Mouse (Mus musculus): ENCODE measurements at regions not wholly inside any gene's neighbourhood (a gene's known extent, or its start where the extent isn't known, plus 50 kb on each side); places are given as distances from the start of the nearest gene placed in this dataset.

DNA sequence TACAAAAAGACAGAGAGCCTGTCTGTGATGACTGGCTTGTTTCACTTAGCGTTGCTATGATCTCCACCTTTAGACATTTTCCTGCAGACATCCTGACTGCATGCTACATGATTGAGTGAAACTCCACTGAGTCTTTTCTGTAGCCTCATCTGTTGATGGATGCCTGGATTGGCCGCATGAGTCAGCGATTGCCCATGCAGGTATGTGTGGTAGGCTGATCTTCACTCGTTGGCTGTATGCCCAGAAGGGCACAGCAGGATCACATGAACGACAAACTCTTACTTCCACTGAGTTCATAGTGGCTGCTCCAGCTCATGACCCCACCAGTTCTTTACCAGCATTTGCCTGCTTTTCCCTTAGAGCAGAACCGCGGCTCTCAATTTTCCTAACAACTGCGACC, 266.6 kb upstream of the Adamts16 start:
- DNase-seq (ENCODE audit: low spot score) = no peak
- no peaks in the 10 kb centered on the region for H3K36me3 ChIP-seq (ENCODE audit: control insufficient read depth, insufficient read depth, low read length)
- no peak overlapping the region for H3K9ac ChIP-seq (ENCODE audit: low read depth, low read length)
- no peaks in the 10 kb centered on the region for H3K9me3 ChIP-seq (ENCODE audit: control insufficient read depth, low read length)
- H3K4me3 ChIP-seq (ENCODE audit: low read depth, low read length) = no peak overlapping the region
- 85% methylated on average over 8 of the region's 8 CpGs for WGBS
- H3K4me1 ChIP-seq (replicated peaks; ENCODE audit: control insufficient read depth, insufficient read depth, low read length) = no peaks in the 10 kb centered on the region
- H3K27me3 ChIP-seq (ENCODE audit: control insufficient read depth, insufficient read depth, low read length) = no peaks in the 10 kb centered on the region; the same call in 1 of the 2 replicates
- no peak overlapping the region for H3K27ac ChIP-seq (ENCODE audit: low read depth, low read length)
- no peak overlapping the region for H3K4me2 ChIP-seq (replicated peaks; ENCODE audit: low read depth, low read length)
- no peak for ATAC-seq (ENCODE audit: low FRiP score)

DNA sequence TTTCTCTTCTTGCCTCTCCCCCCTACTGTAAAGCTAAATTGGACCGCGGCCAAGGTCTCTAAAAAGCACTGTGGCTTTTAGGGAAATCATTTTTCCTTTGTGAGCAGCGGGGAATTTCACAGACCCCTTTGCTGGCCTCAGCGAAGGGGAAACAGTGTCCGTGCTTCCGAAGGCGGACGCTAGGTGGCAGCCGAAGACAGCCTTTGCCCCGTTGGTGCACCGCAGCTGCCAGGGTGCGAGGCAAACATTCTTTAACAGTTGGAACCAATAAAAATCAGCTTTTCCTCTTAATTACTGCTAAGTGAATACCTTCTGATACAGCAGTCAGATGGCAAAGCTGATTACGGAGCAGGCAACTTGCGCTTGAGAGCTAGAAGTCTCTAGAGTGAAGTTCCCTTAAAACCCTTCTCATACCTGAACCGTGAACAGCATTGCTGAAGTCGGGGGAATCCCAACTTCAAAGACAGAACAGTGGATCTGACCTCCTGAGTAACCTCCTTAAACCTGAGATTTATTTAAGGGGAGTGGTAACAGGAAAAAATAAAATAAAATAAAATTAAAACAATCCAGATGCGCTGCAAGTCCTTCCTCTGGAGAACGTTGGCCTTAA, 263.7 kb upstream of the Adamts16 start:
- H3K27me3 ChIP-seq (ENCODE audit: control insufficient read depth, insufficient read depth, low read length) = no peaks in the 10 kb centered on the region; the same call in 1 of the 2 replicates
- WGBS = 15% methylated on average over 18 of the region's 18 CpGs
- no peaks in the 10 kb centered on the region for H3K4me1 ChIP-seq (replicated peaks; ENCODE audit: control insufficient read depth, insufficient read depth, low read length)
- no peak overlapping the region for H3K27ac ChIP-seq (ENCODE audit: low read depth, low read length)
- H3K4me3 ChIP-seq (ENCODE audit: low read depth, low read length) = peak overlapping the region; percentile 23
- H3K9me3 ChIP-seq (ENCODE audit: control insufficient read depth, low read length) = no peaks in the 10 kb centered on the region
- H3K36me3 ChIP-seq (ENCODE audit: control insufficient read depth, insufficient read depth, low read length) = no peaks in the 10 kb centered on the region
- peak; percentile 94 for DNase-seq (ENCODE audit: low spot score)
- H3K4me2 ChIP-seq (replicated peaks; ENCODE audit: low read depth, low read length) = peak overlapping the region; percentile 38
- peak; percentile 67; the same call in 1 of the 2 replicates for ATAC-seq (ENCODE audit: low FRiP score)
- peak overlapping the region; percentile 54 for H3K9ac ChIP-seq (ENCODE audit: low read depth, low read length)

DNA sequence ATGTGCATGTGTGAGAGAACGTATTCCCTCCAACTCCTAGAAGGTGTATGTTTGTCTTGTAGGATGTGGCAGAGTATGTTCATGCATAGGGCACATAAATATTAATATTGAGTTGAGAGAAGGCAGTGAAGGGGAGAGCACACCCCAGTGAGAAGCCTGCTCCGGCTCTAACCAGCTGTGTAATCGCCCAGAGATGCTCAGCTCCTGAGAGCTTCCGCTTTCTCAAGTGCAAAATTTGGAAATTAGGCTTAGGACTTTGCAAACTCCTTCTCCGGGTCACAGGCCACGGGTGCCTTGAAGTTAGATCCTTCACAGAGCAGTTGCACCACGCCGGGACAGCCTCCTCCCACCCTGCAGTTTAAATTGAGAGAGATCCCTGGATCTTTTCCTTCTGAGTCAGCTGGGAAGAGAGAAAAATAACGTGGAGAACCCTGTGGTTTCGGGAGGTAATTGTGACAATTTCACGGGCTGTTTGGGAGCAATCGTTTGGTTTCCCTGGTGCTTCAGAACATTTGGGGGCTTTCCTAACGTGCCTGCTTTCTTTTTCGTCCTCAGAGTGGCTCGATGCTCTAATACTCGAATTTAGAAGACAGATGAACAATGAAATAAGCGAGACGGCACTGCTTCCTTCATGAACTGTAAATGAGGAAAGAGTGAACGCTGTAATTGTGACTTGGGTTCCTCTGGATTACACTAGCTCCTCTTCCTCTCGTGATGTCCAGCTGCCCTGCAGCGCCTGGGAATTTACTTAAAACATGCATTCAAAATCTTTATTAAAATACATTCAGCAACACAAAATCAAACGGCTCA, 263.0 kb upstream of the Adamts16 start:
- DNase-seq (ENCODE audit: low spot score) (no peak), ATAC-seq (ENCODE audit: low FRiP score) (no peak)
- H3K9ac ChIP-seq (ENCODE audit: low read depth, low read length) = peak overlapping the region; percentile 54
- no peaks in the 10 kb centered on the region for H3K36me3 ChIP-seq (ENCODE audit: control insufficient read depth, insufficient read depth, low read length)
- no peaks in the 10 kb centered on the region for H3K9me3 ChIP-seq (ENCODE audit: control insufficient read depth, low read length)
- no peaks in the 10 kb centered on the region for H3K4me1 ChIP-seq (replicated peaks; ENCODE audit: control insufficient read depth, insufficient read depth, low read length)
- peak overlapping the region; percentile 27; the same call in 1 of the 2 replicates for H3K27ac ChIP-seq (ENCODE audit: low read depth, low read length)
- peak overlapping the region; percentile 23 for H3K4me3 ChIP-seq (ENCODE audit: low read depth, low read length)
- peak overlapping the region; percentile 38 for H3K4me2 ChIP-seq (replicated peaks; ENCODE audit: low read depth, low read length)
- no peaks in the 10 kb centered on the region; the same call in 1 of the 2 replicates for H3K27me3 ChIP-seq (ENCODE audit: control insufficient read depth, insufficient read depth, low read length)
- WGBS = 28% methylated on average over 22 of the region's 22 CpGs

DNA sequence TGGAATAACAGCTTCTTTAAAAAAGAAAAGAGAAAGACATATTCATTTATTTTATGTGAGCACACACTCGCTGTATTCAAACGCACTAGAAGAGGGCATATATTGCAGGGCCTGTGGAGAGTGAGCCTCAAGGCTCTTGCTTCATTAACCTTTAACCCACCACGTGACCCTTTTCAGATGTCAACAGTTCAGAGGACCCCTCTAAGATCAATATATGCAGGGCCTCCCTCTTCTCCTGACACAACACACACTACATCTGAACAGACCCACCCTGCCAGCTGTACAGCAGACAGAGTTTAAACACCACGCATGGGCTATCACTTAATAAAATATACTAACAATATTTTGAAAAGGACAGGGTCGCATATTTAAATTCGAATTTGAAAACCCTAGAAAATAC, 242.7 kb upstream of the Adamts16 start:
- no peak overlapping the region for H3K27ac ChIP-seq (ENCODE audit: low read depth, low read length)
- no peak overlapping the region for H3K9ac ChIP-seq (ENCODE audit: low read depth, low read length)
- WGBS = 53% methylated on average over 6 of the region's 6 CpGs
- no peak overlapping the region for H3K4me3 ChIP-seq (ENCODE audit: low read depth, low read length)
- no peaks in the 10 kb centered on the region for H3K27me3 ChIP-seq (ENCODE audit: control insufficient read depth, insufficient read depth, low read length)
- DNase-seq (ENCODE audit: low spot score) (peak; percentile 31), ATAC-seq (ENCODE audit: low FRiP score) (no peak)
- no peak overlapping the region for H3K4me2 ChIP-seq (replicated peaks; ENCODE audit: low read depth, low read length)
- no peaks in the 10 kb centered on the region for H3K4me1 ChIP-seq (replicated peaks; ENCODE audit: control insufficient read depth, insufficient read depth, low read length)
- H3K9me3 ChIP-seq (ENCODE audit: control insufficient read depth, low read length) = no peaks in the 10 kb centered on the region
- H3K36me3 ChIP-seq (ENCODE audit: control insufficient read depth, insufficient read depth, low read length) = no peaks in the 10 kb centered on the region

DNA sequence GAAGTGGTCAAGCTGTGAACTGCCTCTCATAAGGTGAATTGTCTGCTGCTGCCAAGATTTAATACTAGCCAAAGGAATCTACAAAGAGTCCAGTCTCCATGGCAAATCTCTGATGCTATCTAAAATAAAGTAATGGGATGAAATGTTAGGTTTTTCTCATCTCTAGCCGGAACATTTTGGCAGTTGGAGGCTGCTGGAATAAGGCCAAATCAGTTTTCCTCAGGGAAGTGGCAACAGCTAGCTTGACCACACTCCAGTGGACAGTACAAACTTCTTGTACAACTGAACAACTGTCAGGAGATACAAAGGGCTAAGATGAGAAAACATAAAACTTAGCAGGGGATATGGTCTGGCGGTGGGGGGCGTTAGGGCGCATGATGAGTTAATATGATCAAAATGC, 234.3 kb upstream of the Adamts16 start:
- Histone ChIP-seq H3K36me3 (ENCODE audit: control insufficient read depth, insufficient read depth, low read length) (no peaks in the 10 kb centered on the region), H3K4me3 (ENCODE audit: low read depth, low read length) (no peak overlapping the region), H3K27me3 (ENCODE audit: control insufficient read depth, insufficient read depth, low read length) (no peaks in the 10 kb centered on the region), H3K9me3 (ENCODE audit: control insufficient read depth, low read length) (no peaks in the 10 kb centered on the region), H3K4me2 (replicated peaks; ENCODE audit: low read depth, low read length) (no peak overlapping the region), H3K9ac (ENCODE audit: low read depth, low read length) (no peak overlapping the region), H3K4me1 (replicated peaks; ENCODE audit: control insufficient read depth, insufficient read depth, low read length) (no peaks in the 10 kb centered on the region), H3K27ac (ENCODE audit: low read depth, low read length) (no peak overlapping the region)
- WGBS = 87% methylated on average over 4 of the region's 4 CpGs
- DNase-seq (ENCODE audit: low spot score) (no peak), ATAC-seq (ENCODE audit: low FRiP score) (no peak)

DNA sequence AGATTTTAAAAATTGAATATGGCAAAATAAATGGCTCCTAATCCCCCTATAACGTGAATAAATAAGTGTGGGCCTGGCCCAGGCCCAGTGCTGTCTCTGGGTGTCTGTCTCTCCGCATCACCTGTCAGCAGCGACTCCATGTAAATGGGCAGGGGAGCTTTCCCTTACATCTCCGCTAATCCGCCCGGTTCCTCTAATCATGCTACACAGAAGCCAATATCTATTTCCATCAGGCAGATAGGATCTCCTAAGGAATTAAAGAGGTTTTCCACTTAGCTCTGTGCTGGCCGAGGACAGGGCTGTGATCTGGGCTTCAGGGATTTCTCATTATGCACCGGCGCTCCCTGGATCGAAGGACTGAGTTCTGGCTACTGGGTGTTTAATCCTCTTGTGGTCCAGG, 232.4 kb upstream of the Adamts16 start:
- Histone ChIP-seq H3K4me1 (replicated peaks; ENCODE audit: control insufficient read depth, insufficient read depth, low read length) (no peaks in the 10 kb centered on the region), H3K4me2 (replicated peaks; ENCODE audit: low read depth, low read length) (no peak overlapping the region), H3K4me3 (ENCODE audit: low read depth, low read length) (no peak overlapping the region), H3K9me3 (ENCODE audit: control insufficient read depth, low read length) (no peaks in the 10 kb centered on the region), H3K27ac (ENCODE audit: low read depth, low read length) (no peak overlapping the region), H3K36me3 (ENCODE audit: control insufficient read depth, insufficient read depth, low read length) (no peaks in the 10 kb centered on the region), H3K27me3 (ENCODE audit: control insufficient read depth, insufficient read depth, low read length) (no peaks in the 10 kb centered on the region), H3K9ac (ENCODE audit: low read depth, low read length) (no peak overlapping the region)
- 72% methylated on average over 10 of the region's 10 CpGs for WGBS
- DNase-seq (ENCODE audit: low spot score) (no peak), ATAC-seq (ENCODE audit: low FRiP score) (no peak)

DNA sequence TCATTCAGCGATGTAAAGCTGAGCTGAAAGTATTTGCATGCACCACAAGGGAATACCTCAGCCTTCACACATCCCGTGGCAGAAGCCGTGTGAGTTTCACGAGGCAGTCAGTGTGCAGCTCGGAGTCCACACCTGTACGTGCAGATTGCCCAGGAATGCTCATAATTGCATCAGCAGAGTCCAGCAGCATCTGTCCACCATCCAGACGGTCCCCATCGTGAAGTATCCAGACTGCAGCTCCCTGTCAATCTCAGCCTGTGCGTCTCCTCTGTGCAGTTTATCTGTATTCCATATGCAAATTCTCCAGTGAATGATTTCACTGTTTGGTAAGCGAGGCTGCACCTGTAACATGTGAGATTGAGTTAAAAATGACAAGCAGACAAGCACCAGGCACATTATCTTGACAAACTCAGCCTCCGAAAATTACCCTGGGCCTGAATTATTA, 227.2 kb upstream of the Adamts16 start:
- Histone ChIP-seq H3K27ac (ENCODE audit: low read depth, low read length) (no peak overlapping the region), H3K4me2 (replicated peaks; ENCODE audit: low read depth, low read length) (no peak overlapping the region), H3K9me3 (ENCODE audit: control insufficient read depth, low read length) (no peaks in the 10 kb centered on the region), H3K36me3 (ENCODE audit: control insufficient read depth, insufficient read depth, low read length) (no peaks in the 10 kb centered on the region), H3K27me3 (ENCODE audit: control insufficient read depth, insufficient read depth, low read length) (no peaks in the 10 kb centered on the region), H3K4me1 (replicated peaks; ENCODE audit: control insufficient read depth, insufficient read depth, low read length) (no peaks in the 10 kb centered on the region), H3K4me3 (ENCODE audit: low read depth, low read length) (no peak overlapping the region), H3K9ac (ENCODE audit: low read depth, low read length) (no peak overlapping the region)
- ATAC-seq (ENCODE audit: low FRiP score) (no peak), DNase-seq (ENCODE audit: low spot score) (no peak)
- 70% methylated on average over 11 of the region's 11 CpGs for WGBS

DNA sequence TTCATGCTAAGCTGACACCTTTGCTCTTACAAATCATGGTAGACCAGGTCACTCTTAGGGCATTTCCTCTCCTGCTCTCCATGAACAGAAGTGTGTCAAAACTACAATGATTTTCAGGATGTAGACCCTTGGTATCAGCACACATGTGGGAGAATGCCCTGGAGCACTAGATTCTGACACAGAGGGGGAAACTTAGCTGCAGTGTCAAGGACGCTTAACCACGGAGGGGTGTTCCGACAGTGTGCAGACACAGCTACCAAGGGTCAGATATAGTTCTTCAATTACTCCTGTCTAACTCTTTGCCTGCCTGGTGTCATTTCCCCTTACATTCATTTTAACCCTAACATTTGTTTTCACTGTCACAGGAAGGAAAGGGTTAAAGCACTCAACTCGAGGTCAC, 226.4 kb upstream of the Adamts16 start:
- no peak overlapping the region for H3K4me3 ChIP-seq (ENCODE audit: low read depth, low read length)
- DNase-seq (ENCODE audit: low spot score) (no peak), ATAC-seq (ENCODE audit: low FRiP score) (no peak)
- 39% methylated on average over 4 of the region's 4 CpGs for WGBS
- H3K27ac ChIP-seq (ENCODE audit: low read depth, low read length) = no peak overlapping the region
- no peak overlapping the region for H3K9ac ChIP-seq (ENCODE audit: low read depth, low read length)
- H3K4me2 ChIP-seq (replicated peaks; ENCODE audit: low read depth, low read length) = no peak overlapping the region
- H3K4me1 ChIP-seq (replicated peaks; ENCODE audit: control insufficient read depth, insufficient read depth, low read length) = no peaks in the 10 kb centered on the region
- no peaks in the 10 kb centered on the region for H3K27me3 ChIP-seq (ENCODE audit: control insufficient read depth, insufficient read depth, low read length)
- no peaks in the 10 kb centered on the region for H3K9me3 ChIP-seq (ENCODE audit: control insufficient read depth, low read length)
- H3K36me3 ChIP-seq (ENCODE audit: control insufficient read depth, insufficient read depth, low read length) = no peaks in the 10 kb centered on the region

DNA sequence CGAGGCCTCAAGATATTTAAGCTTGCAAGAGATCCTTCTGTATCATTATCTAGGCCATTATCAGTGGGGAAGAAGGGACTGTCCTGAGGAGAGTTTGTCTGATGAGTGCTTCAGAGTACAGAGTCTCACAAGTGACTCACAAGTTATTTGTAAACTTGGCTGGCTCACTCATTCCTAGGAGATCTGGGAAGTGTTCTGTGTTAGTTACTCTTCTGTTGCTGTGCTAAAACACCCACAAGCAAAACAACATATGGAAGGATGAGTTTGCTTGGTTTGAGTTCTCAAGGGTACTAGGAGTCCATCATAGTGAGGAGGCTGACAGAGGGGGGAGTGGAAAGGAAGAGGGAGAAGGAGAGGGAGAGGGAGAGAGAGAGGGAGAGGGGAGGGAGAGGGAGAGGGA, 224.0 kb upstream of the Adamts16 start:
- Histone ChIP-seq H3K36me3 (ENCODE audit: control insufficient read depth, insufficient read depth, low read length) (no peaks in the 10 kb centered on the region), H3K4me2 (replicated peaks; ENCODE audit: low read depth, low read length) (no peak overlapping the region), H3K9me3 (ENCODE audit: control insufficient read depth, low read length) (no peaks in the 10 kb centered on the region), H3K4me1 (replicated peaks; ENCODE audit: control insufficient read depth, insufficient read depth, low read length) (no peaks in the 10 kb centered on the region), H3K27me3 (ENCODE audit: control insufficient read depth, insufficient read depth, low read length) (no peaks in the 10 kb centered on the region), H3K27ac (ENCODE audit: low read depth, low read length) (no peak overlapping the region), H3K4me3 (ENCODE audit: low read depth, low read length) (no peak overlapping the region), H3K9ac (ENCODE audit: low read depth, low read length) (no peak overlapping the region)
- ATAC-seq (ENCODE audit: low FRiP score) (no peak), DNase-seq (ENCODE audit: low spot score) (no peak)
- 88% methylated on average over 1 of the region's 1 CpGs for WGBS

All from hindbrain, embryonic 11.5 days (tissue).